Mouse (Mus musculus) thymus, adult 2 months (tissue): Measurements from ENCODE around the gene Naaladl2. TPM values are rescaled to one million over a fixed set of nuclear protein-coding genes. Genes with fewer than 3 reads are reported as not detected.
"Not testable (repeated sequence)": the region's sequence is repeated elsewhere in the genome, so short reads cannot be mapped to it uniquely, and the experiment has no call there.

Source experiments
- DNase-seq: peaks from one replicate; pipeline ENCODE4 v3.0.0; 2021
- H3K27ac ChIP-seq: fragments of 200-500 bp; 2 replicates; pipeline ENCODE4 v1.5.1; 2012; ENCODE audit warnings: low read length, control low read depth; ENCODE audit not compliant: control insufficient read depth, insufficient read depth
- H3K27me3 ChIP-seq: fragments of 200-500 bp; 2 replicates; pipeline ENCODE4 v1.6.1; 2012; ENCODE audit warnings: mild to moderate bottlenecking, low read length, moderate library complexity, mixed read lengths; ENCODE audit not compliant: control insufficient read depth, insufficient read depth
- H3K36me3 ChIP-seq: fragments of 200-500 bp; 2 replicates; pipeline ENCODE4 v1.6.1; 2012; ENCODE audit warnings: mild to moderate bottlenecking, low read length, moderate library complexity; ENCODE audit not compliant: control insufficient read depth, insufficient read depth
- H3K4me1 ChIP-seq: fragments of 200-500 bp; replicated peaks from 2 replicates; pipeline ENCODE4 v1.6.1; 2012; ENCODE audit warnings: low read length; ENCODE audit not compliant: control insufficient read depth, insufficient read depth
- H3K4me3 ChIP-seq: fragments of 200-500 bp; 2 replicates; pipeline ENCODE4 v1.5.1; 2012; ENCODE audit warnings: mild to moderate bottlenecking, low read length, control low read depth, moderate library complexity; ENCODE audit not compliant: control insufficient read depth, insufficient read depth
- CTCF ChIP-seq: fragments of 200-500 bp; IDR thresholded peaks from 2 replicates; pipeline ENCODE4 v1.5.1; 2012; ENCODE audit warnings: mild to moderate bottlenecking, control low read depth, low read length, moderate library complexity, borderline replicate concordance; ENCODE audit not compliant: control insufficient read depth, poor library complexity, insufficient read depth; ENCODE audit errors: extremely low read depth
- POLR2A ChIP-seq: fragments of 200-500 bp; IDR thresholded peaks from 2 replicates; pipeline ENCODE4 v1.6.1; 2012; ENCODE audit warnings: mild to moderate bottlenecking, low read length, control low read depth, moderate library complexity; ENCODE audit not compliant: control insufficient read depth, poor library complexity, insufficient read depth; ENCODE audit errors: extremely low read depth
- WGBS: fragments of 180-500 bp; shearing (Covaris S2); methylation state at CpG from one replicate; pipeline ENCODE4 v1.1.7; 2018; 5-methylcytosine and 5-hydroxymethylcytosine counted together
- polyA plus RNA-seq: library from polyadenylated mRNA; depleted of rRNA; stranded (reverse); fragments of >200 nt; gene quantifications from 2 replicates; pipeline ENCODE4 v1.2.3, GENCODE M21; 2012

Naaladl2 gene
- polyA plus RNA-seq, 1 experiment, result 0.23 TPM

GRCm38 (mm10) chr3:25073821-25074220 lies 70.2 kb downstream of the Naaladl2 start:
- WGBS, result 90% methylated on average over 6 of the region's 6 CpGs
- no peak for DNase-seq
- Histone ChIP-seq H3K27ac (no peak overlapping the region), H3K27me3 (no peaks in the 10 kb centered on the region), H3K4me3 (no peak overlapping the region), H3K36me3 (no peaks in the 10 kb centered on the region), H3K4me1 (no peaks in the 10 kb centered on the region)
- TF ChIP-seq CTCF, result no peak
- TF ChIP-seq POLR2A, result no peak

GRCm38 (mm10) chr3:25063217-25063616 lies 80.8 kb downstream of the Naaladl2 start:
- WGBS, result 79% methylated on average over 4 of the region's 4 CpGs

DNA sequence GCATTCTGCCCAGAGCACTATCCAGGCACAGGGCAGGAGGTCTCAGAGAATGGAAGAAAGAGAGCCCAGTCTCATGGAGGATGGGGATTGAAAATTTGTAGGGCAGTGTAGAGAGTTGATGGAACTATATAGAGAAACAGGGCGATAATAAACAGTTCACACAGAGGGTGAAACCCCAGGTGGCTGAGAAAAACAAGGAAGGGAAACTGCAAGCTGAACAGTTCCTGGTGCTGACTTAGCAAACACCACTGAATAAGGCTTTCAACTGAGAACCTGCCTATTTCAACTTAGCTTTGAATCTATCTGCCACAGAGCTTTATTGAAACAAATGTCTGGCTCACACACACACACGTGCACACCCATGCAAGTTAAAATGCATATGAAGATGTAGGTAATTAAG lies 91.1 kb downstream of the Naaladl2 start:
- 30% methylated on average over 2 of the region's 2 CpGs for WGBS
- no peaks in the 10 kb centered on the region for H3K27me3 ChIP-seq
- no peaks in the 10 kb centered on the region for H3K36me3 ChIP-seq
- H3K4me3 ChIP-seq, result no peak overlapping the region
- TF ChIP-seq CTCF (no peak), POLR2A (no peak)
- H3K27ac ChIP-seq, result no peak overlapping the region
- no peaks in the 10 kb centered on the region for H3K4me1 ChIP-seq
- DNase-seq, result no peak

More at GRCm38 (mm10) chr3:25063217-25063616, 80.8 kb downstream of the Naaladl2 start:
- H3K27ac ChIP-seq, result no peak overlapping the region
- H3K27me3 ChIP-seq, result no peaks in the 10 kb centered on the region
- H3K4me3 ChIP-seq, result no peak overlapping the region
- no peaks in the 10 kb centered on the region for H3K36me3 ChIP-seq
- no peaks in the 10 kb centered on the region for H3K4me1 ChIP-seq
- DNase-seq, result no peak
- no peak for TF ChIP-seq POLR2A
- TF ChIP-seq CTCF, result no peak

DNA sequence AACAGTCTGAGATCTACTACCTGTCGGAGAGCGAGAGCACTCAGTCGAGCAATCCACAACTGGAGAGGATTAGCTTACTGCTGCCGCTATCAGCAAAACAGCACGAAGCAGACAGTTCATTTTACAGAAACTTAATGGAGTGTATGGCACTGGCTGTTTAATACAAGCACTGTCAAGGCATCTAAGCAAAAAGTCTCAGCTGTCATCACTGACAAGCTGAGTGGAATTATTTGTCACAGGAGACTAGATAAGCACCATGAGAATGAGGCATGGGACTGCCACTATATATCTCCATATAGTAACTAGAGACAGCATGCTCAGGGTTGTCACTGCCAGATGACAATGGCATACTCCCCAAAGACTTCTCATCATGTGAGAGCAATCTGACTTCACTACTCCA lies 124.1 kb downstream of the Naaladl2 start:
- no peaks in the 10 kb centered on the region for H3K36me3 ChIP-seq
- H3K4me3 ChIP-seq, result no peak overlapping the region
- no peaks in the 10 kb centered on the region for H3K27me3 ChIP-seq
- H3K4me1 ChIP-seq, result no peaks in the 10 kb centered on the region
- no peak overlapping the region for H3K27ac ChIP-seq
- no peak for TF ChIP-seq POLR2A
- TF ChIP-seq CTCF, result no peak
- WGBS, result 87% methylated on average over 5 of the region's 5 CpGs
- DNase-seq, result no peak

DNA sequence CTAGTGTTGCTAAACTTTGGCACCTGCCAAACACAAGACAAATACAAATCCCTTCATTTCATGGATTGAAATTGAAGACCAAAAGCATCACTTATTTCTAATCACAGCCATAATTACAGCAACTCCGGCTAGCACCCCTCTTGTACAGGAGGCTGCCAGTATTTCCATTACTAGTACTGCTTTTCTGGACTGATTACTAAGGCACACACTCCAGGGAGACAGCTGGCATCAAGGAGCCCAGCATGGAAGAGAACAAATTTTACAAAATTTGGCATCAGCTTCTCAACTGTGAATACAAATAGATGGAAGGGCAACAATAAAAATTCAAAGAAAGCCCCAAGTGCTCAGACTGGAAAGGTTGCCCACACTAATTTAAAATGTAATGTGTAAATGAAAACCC lies 133.3 kb downstream of the Naaladl2 start:
- Histone ChIP-seq H3K4me3 (no peak overlapping the region), H3K4me1 (no peaks in the 10 kb centered on the region), H3K27ac (no peak overlapping the region), H3K27me3 (no peaks in the 10 kb centered on the region), H3K36me3 (no peaks in the 10 kb centered on the region)
- TF ChIP-seq CTCF (no peak), POLR2A (no peak)
- no peak for DNase-seq
- WGBS, result 98% methylated on average over 1 of the region's 1 CpGs

- H3K4me1 ChIP-seq, H3K4me3 ChIP-seq, H3K36me3 ChIP-seq, DNase-seq, H3K27ac ChIP-seq, H3K27me3 ChIP-seq: not testable (repeated sequence)
- 73% methylated on average over 2 of the region's 2 CpGs for WGBS
These were observed 137.3 kb downstream of the Naaladl2 start for GRCm38 (mm10) chr3:25006802-25007201.

DNA sequence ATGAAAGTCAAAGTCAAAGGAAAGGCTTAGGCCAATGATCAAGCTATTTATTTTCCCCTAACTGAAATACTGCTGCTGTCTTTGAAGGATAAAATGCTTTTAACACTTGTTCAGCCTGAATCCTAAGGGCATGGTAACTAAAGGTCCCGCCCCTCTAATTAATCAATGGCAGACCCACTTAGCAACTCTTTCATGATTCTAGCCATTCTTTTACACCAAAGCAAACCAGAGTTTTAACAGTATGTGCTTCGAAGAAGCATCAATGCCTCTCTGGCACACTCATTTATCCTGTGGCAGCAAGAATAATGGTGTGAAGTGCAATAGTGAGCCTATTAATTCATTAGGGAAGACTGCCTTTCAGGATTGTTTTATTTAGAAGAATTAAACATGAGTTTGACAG lies 151.5 kb downstream of the Naaladl2 start:
- H3K4me3 ChIP-seq, result no peak overlapping the region
- no peak overlapping the region for H3K27ac ChIP-seq
- H3K27me3 ChIP-seq, result no peaks in the 10 kb centered on the region
- DNase-seq, result no peak
- no peaks in the 10 kb centered on the region for H3K4me1 ChIP-seq
- TF ChIP-seq POLR2A (no peak), CTCF (no peak)
- no peaks in the 10 kb centered on the region for H3K36me3 ChIP-seq
- 72% methylated on average over 2 of the region's 2 CpGs for WGBS

DNA sequence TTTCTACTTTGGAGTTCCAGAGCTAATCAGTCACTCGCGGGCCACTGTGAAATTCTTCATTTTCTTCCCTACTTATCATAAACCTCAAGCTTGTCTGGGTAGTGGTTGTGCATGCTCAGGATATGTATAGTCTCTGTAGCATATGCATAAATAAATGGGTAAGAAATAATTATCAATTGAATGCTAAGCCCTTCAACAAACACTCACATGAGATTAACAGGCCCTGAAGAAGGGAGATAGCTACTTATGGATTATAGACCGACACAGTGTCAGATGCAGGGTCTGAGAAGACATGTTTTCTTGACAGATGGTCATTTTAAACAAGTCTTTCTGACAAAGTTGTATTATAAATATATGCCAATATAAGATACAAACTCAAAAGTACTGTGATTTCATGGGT lies 152.0 kb downstream of the Naaladl2 start:
- TF ChIP-seq CTCF (no peak), POLR2A (no peak)
- no peak overlapping the region for H3K27ac ChIP-seq
- DNase-seq, result no peak
- H3K4me3 ChIP-seq, result no peak overlapping the region
- 90% methylated on average over 3 of the region's 3 CpGs for WGBS
- no peaks in the 10 kb centered on the region for H3K27me3 ChIP-seq
- no peaks in the 10 kb centered on the region for H3K36me3 ChIP-seq
- no peaks in the 10 kb centered on the region for H3K4me1 ChIP-seq
